Mouse (Mus musculus) liver, postnatal 0 days (tissue): ENCODE measurements at regions not wholly inside any gene's neighbourhood (a gene's known extent, or its start where the extent isn't known, plus 50 kb on each side); places are given as distances from the start of the nearest gene placed in this dataset. TPM values are rescaled to one million over a fixed set of nuclear protein-coding genes. Genes with fewer than 3 reads are reported as not detected.
"Not testable (repeated sequence)": the region's sequence is repeated elsewhere in the genome, so short reads cannot be mapped to it uniquely, and the experiment has no call there.

Experiments
- ATAC-seq: fragments of 200-750 bp; cut with Nextera tagmentation; 2 replicates; pipeline ENCODE4 v1.8.0; 2017; ENCODE audit warnings: mild to moderate bottlenecking, moderate library complexity
- DNase-seq: peaks from one replicate; pipeline ENCODE4 v3.0.0-alpha.2; 2016
- H3K27ac ChIP-seq: fragments of 300-500 bp; sonication (generic); 2 replicates; pipeline ENCODE4 v1.5.1; 2014; ENCODE audit warnings: antibody characterized with exemption, moderate library complexity, mild to moderate bottlenecking, low read depth
- H3K27me3 ChIP-seq: fragments of 300-500 bp; sonication (generic); 2 replicates; pipeline ENCODE4 v1.6.1; 2014; ENCODE audit warnings: low read length, control low read depth, mixed read lengths; ENCODE audit not compliant: insufficient read depth
- H3K36me3 ChIP-seq: fragments of 300-500 bp; sonication (generic); replicated peaks from 2 replicates; pipeline ENCODE4 v1.6.1; 2014; ENCODE audit warnings: mild to moderate bottlenecking, control low read depth, low read length, moderate library complexity, mixed read lengths; ENCODE audit not compliant: insufficient read depth
- H3K4me1 ChIP-seq: fragments of 300-500 bp; sonication (generic); 2 replicates; pipeline ENCODE4 v1.6.1; 2014; ENCODE audit warnings: antibody characterized with exemption, mild to moderate bottlenecking, control low read depth; ENCODE audit not compliant: insufficient read depth
- H3K4me2 ChIP-seq: fragments of 300-500 bp; sonication (generic); 2 replicates; pipeline ENCODE4 v1.6.1; 2014; ENCODE audit warnings: low read depth, mild to moderate bottlenecking, low read length, moderate library complexity, mixed read lengths
- H3K4me3 ChIP-seq: fragments of 300-500 bp; sonication (generic); 2 replicates; pipeline ENCODE4 v1.5.1; 2014; ENCODE audit warnings: low read depth, low read length
- H3K9ac ChIP-seq: fragments of 300-500 bp; sonication (generic); replicated peaks from 2 replicates; pipeline ENCODE4 v1.6.1; 2014; ENCODE audit warnings: mild to moderate bottlenecking, moderate library complexity
- H3K9me3 ChIP-seq: fragments of 300-500 bp; sonication (generic); 2 replicates; pipeline ENCODE4 v1.6.1; 2016; ENCODE audit warnings: mild to moderate bottlenecking, control low read depth, low read length, mixed read lengths
- CTCF ChIP-seq: sonication (generic); IDR thresholded peaks from 2 replicates; pipeline ENCODE4 v1.5.1; 2016; ENCODE audit warnings: antibody characterized with exemption, low read depth
- EP300 ChIP-seq: IDR thresholded peaks from 2 replicates; pipeline ENCODE4 v1.6.1; 2016; ENCODE audit warnings: antibody characterized with exemption, low read depth, mild to moderate bottlenecking
- WGBS: fragments of 180-500 bp; shearing (Covaris S2); extraction: QIAGEN DNeasy Blood & Tissue Kit; methylation state at CpG from one replicate; pipeline ENCODE4 v1.1.7; 2014; ENCODE audit not compliant: insufficient replicate concordance; 5-methylcytosine and 5-hydroxymethylcytosine counted together
- microRNA-seq: library from miRNA; unstranded; fragments of <30 nt; microRNA quantifications from one replicate; pipeline ENCODE4, GENCODE M21; 2016

- Histone ChIP-seq H3K9me3 (no peaks in the 10 kb centered on the region), H3K4me3 (no peak overlapping the region), H3K4me1 (no peaks in the 10 kb centered on the region), H3K4me2 (no peak overlapping the region), H3K27me3 (no peaks in the 10 kb centered on the region), H3K9ac (no peak overlapping the region), H3K36me3 (no peaks in the 10 kb centered on the region), H3K27ac (no peak overlapping the region)
- TF ChIP-seq CTCF (no peak), EP300 (no peak)
- ATAC-seq = no peak
- DNase-seq = no peak
- 34% methylated on average over 2 of the region's 2 CpGs for WGBS
Observed at GRCm38 (mm10) chr7:113710541-113711270, 55.1 kb upstream of the Spon1 start.

- not testable (repeated sequence) for H3K9me3 ChIP-seq, H3K27me3 ChIP-seq, H3K4me3 ChIP-seq, H3K27ac ChIP-seq, DNase-seq, ATAC-seq, H3K4me1 ChIP-seq, H3K36me3 ChIP-seq, H3K9ac ChIP-seq, H3K4me2 ChIP-seq
- 58% methylated on average over 3 of the region's 3 CpGs for WGBS
Observed at GRCm38 (mm10) chr7:113711356-113711755, 54.4 kb upstream of the Spon1 start.

Small RNA genes lying in the stretch of these regions (microRNA-seq; reads per million reads assigned to microRNA genes)
- gene Gm23700 = not detected
